Mouse (Mus musculus): ENCODE measurements at regions not wholly inside any gene's neighbourhood (a gene's known extent, or its start where the extent isn't known, plus 50 kb on each side); places are given as distances from the start of the nearest gene placed in this dataset.

- DNase-seq (ENCODE audit: low spot score): no peak
Observed at GRCm38 (mm10) chr8:89649207-89649890, 605.4 kb upstream of the Sall1 start.

- DNase-seq (ENCODE audit: low spot score): no peak
Observed at GRCm38 (mm10) chr8:89646946-89647345, 603.0 kb upstream of the Sall1 start.

- no peak for DNase-seq (ENCODE audit: low spot score)
Observed at GRCm38 (mm10) chr8:89641339-89641738, 597.4 kb upstream of the Sall1 start.

- DNase-seq (ENCODE audit: low spot score): no peak
Observed at GRCm38 (mm10) chr8:89634864-89635263, 590.9 kb upstream of the Sall1 start.

GRCm38 (mm10) chr8:89632304-89632703 is 588.3 kb upstream of the Sall1 start:
- DNase-seq (ENCODE audit: low spot score): no peak

GRCm38 (mm10) chr8:89630540-89630939 is 586.6 kb upstream of the Sall1 start:
- no peak for DNase-seq (ENCODE audit: low spot score)

GRCm38 (mm10) chr8:89618089-89618488 is 574.1 kb upstream of the Sall1 start:
- no peak for DNase-seq (ENCODE audit: low spot score)

GRCm38 (mm10) chr8:89615863-89616558 is 572.0 kb upstream of the Sall1 start:
- no peak for DNase-seq (ENCODE audit: low spot score)

- DNase-seq (ENCODE audit: low spot score): no peak
Observed at GRCm38 (mm10) chr8:89609074-89609473, 565.1 kb upstream of the Sall1 start.

GRCm38 (mm10) chr8:89605905-89606468 is 562.0 kb upstream of the Sall1 start:
- DNase-seq (ENCODE audit: low spot score): no peak

GRCm38 (mm10) chr8:89604461-89604860 is 560.5 kb upstream of the Sall1 start:
- DNase-seq (ENCODE audit: low spot score): no peak

GRCm38 (mm10) chr8:89596380-89596779 is 552.4 kb upstream of the Sall1 start:
- DNase-seq (ENCODE audit: low spot score): no peak

- no peak for DNase-seq (ENCODE audit: low spot score)
Observed at GRCm38 (mm10) chr8:89583091-89583490, 539.1 kb upstream of the Sall1 start.

- no peak for DNase-seq (ENCODE audit: low spot score)
Observed at GRCm38 (mm10) chr8:89582566-89582965, 538.6 kb upstream of the Sall1 start.

- peak; percentile 47 for DNase-seq (ENCODE audit: low spot score)
Observed at GRCm38 (mm10) chr8:89571816-89572215, 527.9 kb upstream of the Sall1 start.

- DNase-seq (ENCODE audit: low spot score): no peak
Observed at GRCm38 (mm10) chr8:89570639-89571325, 526.8 kb upstream of the Sall1 start.

GRCm38 (mm10) chr8:89569406-89569805 is 525.4 kb upstream of the Sall1 start:
- DNase-seq (ENCODE audit: low spot score): no peak

- DNase-seq (ENCODE audit: low spot score): no peak
Observed at GRCm38 (mm10) chr8:89568641-89569040, 524.7 kb upstream of the Sall1 start.

- no peak for DNase-seq (ENCODE audit: low spot score)
Observed at GRCm38 (mm10) chr8:89566986-89567385, 523.0 kb upstream of the Sall1 start.

- no peak for DNase-seq (ENCODE audit: low spot score)
Observed at GRCm38 (mm10) chr8:89566461-89566860, 522.5 kb upstream of the Sall1 start.

- no peak for DNase-seq (ENCODE audit: low spot score)
Observed at GRCm38 (mm10) chr8:89565147-89565826, 521.3 kb upstream of the Sall1 start.

GRCm38 (mm10) chr8:89563544-89563943 is 519.6 kb upstream of the Sall1 start:
- DNase-seq (ENCODE audit: low spot score): no peak
